Mouse (Mus musculus) thymus, postnatal 25 days (tissue): ENCODE results near the gene Spg11.
A peak's percentile ranks its signal among the peaks of the same experiment; 100 is the strongest.

Experiments used
- DNase-seq: peaks from one replicate; pipeline ENCODE4 v3.0.0; 2022

Spg11 gene

DNA sequence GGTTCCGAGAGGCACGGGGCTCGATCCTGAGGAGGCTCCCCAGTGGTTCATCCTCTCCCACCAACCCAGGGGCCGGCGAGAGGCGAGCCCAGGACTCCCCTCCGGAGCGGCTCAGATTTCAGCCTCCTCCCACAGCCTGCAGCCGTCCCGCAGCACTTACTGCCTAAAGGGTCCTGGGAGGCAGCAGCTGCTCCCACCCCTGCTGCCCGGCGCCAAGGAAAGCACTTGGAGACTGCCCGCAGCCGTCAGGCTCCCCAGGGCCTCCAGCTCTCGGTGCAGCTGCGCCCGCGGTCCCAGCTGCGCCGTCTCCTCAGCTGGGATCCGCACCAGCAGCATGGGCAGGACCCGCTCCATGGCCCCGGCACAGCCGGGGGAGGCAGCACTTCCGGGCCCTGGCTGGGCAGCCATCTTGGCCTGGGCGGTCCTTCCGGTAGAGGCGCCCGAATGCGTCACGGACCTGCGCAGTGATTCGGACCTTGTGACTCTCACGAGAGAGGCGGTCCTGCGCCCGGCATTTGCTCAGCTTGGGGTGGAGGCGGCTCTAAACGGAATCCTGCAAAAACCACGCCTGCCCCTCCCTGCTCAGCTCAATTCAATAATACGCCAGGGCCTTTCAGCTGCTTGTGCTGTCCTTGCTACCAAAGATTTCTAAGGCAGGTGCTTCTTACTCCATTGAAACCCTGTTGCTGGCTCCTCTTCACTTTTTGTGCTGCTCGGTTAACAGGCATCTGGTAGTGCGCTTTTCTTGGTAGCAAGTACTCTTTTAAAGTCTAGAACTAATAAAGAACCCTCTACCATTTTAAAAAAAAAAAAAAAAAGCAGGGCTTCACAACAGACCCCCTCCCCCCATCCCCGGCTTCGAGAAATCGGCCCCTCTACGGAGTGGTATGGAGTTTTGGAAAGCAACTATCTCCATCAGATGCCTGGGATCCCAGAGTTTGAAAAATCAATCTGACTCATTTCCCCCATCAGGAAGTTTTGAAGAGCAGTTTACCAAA lies at the start of gene Spg11:
Spg11 (minus strand) TSS at position 426 of the 998 bp plus-strand sequence.
- DNase-seq: peak; percentile 97

DNA sequence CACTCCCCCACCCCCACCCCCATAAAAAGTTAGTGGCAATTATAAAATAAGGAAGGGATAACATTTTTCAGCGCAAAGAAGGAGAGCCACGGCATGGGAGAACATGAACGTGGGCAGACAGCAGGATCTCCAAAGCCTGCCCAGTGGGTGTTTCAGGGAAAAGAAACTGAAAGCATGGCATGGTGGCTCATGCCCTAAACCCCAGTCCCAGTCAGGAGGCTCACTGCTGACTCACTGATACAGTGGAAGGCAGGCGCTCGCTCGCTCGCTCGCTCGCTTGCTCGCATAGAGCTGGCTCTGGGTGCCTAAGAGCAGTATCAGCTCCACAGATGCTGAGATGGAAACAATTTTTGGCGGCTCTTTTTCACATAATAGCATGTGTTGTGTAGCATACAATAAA lies 46.1 kb upstream of the Spg11 start:
- no peak for DNase-seq

GRCm38 (mm10) chr2:122163430-122164195 lies 45.4 kb upstream of the Spg11 start:
- no peak for DNase-seq

DNA sequence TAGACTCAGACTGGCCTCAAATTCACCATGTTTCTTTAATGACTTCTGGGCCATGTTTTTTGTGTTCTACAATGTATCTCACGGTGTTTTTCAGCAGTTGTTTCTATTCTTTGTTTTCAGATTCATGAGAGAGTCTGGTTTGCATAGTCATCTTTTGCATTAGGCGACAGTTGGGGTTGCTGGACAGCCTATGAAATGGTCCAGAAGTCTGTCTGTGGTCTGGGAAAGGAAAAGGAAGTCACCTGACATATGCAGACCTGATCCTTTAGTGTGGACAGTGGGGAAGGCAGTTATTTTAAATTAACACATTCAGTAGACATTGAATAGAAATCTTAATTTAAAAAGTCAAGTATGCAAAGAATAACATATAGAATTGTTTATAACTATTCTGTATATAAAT lies 44.3 kb upstream of the Spg11 start:
- DNase-seq: no peak

DNA sequence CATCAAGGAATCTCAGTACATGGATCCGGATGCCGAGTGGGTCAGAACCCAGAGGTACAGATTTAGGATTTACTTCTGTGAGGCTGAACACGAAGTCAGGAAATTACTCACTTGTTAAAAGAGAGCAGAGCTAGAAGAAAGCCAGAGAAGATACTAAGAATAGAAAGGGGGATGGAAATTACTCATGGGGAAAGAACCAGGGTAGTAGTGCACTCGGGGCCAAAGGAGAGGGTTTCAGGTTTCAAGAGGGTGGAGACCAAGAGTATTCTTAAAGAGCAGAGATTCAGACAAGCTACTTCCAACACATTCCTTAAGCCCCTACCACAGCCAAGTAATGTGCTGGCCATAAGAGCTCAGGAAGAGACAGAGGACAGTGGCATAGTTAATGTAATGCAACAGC lies 43.4 kb upstream of the Spg11 start:
- no peak for DNase-seq

DNA sequence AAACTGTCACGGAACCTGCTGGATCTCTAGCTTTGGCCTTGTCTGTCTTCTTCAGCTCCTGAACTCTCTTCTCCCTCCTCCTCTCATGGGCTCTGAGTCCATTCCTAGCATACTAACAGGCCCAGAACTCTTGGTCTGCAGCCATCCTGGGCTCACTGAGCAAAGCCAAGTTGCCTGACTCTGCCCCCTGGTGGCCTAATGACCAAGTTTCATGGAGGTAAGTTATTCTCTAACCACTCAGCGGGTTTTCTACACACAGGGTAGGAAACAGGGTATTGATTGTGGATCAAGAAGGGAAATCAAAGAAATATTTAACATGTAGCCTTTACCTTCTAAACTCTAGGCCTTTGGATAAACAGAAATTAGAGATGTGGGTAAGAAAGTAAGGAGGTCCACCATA lies 42.5 kb upstream of the Spg11 start, which contains the start of gene Trim69:
Trim69 (plus strand) TSS at position 21 of the 400 bp plus-strand sequence.
- peak; percentile 83 for DNase-seq

DNA sequence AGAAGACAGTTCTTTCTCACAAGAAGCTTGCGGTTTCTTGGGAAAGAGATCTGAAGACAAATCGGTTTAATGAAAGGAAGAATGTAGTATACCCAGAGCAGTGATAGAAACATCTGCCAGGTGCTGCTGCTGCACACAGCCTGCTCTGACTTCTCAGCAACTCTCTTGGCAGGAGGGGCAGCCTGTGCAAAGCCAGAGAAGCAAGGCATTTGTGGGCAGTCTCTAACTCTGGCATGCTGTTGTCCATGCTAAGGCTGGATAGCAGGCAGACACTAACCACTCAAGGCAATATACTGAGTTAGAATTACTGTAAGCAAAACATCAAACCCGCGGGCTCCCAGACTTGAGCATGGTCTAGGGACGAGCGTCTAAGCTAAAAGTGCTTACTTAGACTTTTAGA lies 41.5 kb upstream of the Spg11 start:
- peak; percentile 40 for DNase-seq

DNA sequence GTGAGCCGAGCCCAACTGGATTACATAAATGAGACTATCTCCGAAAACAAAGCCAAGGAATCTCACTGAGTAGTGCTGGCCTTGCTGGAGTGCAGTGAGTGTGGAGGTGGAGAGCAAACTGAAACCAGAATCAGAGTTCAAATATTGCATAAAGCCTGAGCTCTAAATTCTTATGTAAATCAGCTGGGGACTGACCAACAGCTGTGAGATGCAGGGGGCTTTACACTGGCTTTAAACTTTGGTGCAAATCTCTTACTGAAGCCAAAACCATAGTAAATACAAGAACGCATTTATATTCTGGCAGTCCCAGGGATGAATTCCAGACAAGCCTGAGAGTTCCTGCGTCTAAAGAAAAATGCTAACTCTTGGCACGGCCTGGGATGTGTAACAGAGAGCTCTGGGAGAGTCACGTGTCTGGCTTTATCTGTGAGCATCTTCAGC lies 40.2 kb upstream of the Spg11 start:
- DNase-seq: no peak

GRCm38 (mm10) chr2:122157561-122157960 lies 39.4 kb upstream of the Spg11 start:
- no peak for DNase-seq

DNA sequence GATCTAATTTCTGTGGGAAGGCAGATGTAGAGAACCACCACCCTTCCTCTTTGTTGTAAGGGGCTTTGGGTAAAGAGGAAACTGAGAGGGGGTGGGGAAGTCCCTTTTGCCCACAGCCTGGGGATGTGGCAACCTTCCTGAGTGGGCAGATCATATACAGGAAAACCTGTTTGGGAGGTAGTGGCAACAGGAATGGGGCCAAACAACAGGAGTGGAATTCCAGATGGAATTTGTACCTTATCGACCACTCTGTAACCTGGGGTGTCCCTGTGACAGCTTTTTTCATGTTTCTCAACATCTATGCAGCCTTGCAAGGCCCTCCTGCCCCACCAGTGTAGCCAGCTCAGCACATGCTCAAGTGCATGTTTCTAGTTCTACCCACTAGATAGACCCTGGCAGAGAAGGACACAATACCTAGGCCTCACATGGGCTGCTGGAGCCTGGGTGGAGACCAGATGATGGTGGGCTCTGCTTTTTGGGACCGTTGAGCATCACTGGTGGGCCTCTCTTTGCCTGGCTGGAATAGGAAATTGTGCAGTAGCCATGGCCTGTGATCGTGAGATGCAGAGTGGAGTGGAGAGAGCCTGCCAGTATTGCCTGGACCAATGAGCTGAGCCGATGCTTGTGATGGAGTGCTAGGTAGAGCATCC lies 38.0 kb upstream of the Spg11 start:
- DNase-seq: no peak

GRCm38 (mm10) chr2:122155292-122155691 lies 37.1 kb upstream of the Spg11 start:
- no peak for DNase-seq

DNA sequence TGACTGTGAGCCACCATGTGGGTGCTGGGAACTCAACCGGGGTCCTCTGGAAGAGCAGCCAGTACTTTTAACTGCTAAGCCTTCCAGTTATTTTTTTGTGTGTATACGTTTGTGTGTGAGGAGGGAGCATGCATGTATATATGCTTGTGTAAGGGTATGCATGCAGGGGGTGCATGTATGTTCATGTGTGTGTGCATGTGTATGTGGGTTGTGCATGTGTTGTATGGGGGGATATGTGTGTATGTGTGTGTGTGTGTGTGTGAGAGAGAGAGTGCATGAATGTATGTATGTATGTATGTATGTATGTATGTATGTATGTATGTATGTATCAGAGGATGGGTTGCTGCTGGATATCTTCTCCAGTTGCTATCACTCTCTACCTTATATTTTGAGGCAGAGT lies 36.3 kb upstream of the Spg11 start:
- DNase-seq: no peak

- no peak for DNase-seq
Measured at GRCm38 (mm10) chr2:122153681-122154365, 35.6 kb upstream of the Spg11 start.

DNA sequence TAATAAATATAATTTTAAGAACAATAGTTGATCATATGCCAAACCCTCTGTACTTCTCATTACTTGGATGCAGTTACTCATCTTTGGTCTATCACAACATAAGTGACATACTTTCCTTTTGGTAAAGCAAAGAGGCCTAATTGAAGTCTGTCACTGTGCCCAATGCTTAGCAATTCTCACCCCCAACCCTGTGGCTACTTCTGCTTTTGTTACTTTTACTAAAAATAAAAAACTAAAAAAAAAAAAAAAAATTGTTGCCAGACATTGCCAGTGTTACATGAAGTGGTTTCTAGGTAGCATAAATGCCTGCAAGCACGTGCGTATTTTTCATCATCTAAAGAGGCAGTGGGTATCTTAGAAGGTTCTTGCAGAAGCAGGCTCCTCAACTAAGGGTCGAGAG lies 34.7 kb upstream of the Spg11 start:
- no peak for DNase-seq

DNA sequence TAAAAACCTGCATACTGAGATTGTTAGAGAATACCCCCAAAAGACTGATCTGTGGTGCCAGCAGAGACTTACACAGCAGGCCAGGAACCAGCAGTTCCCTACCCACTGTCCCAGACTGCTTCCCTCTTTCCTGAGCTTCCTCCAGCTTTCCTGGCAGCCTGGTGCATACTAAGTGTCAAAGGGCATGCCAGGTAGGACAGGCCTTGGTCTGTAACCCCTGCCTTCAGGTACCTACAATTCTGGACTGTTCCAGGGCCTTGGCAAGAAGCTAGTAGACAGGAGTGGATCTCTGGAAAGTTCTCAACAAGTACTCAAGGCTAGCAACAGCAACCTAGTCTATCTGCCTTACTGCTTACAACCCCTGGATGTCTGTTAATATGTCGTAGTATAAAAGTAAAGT lies 33.0 kb upstream of the Spg11 start:
- DNase-seq: no peak

DNA sequence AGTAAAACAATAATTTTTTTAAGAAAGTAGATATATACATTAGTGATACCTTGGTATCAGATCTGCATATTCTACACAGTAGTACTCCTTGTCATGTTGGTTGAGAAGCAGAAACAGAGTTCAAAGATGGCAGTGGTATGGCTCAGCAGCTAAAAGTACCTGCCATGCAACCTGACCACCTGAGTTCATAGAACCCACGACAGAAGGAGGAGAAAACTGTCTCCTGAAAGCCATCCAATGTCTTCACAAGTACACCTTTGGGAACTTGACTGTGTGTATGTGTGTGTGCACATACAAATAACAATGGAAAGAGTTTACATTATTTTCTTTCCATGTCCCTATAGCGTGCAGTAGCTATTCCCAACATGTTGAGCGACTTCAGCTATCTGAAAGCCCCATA lies 31.5 kb upstream of the Spg11 start:
- no peak for DNase-seq

DNA sequence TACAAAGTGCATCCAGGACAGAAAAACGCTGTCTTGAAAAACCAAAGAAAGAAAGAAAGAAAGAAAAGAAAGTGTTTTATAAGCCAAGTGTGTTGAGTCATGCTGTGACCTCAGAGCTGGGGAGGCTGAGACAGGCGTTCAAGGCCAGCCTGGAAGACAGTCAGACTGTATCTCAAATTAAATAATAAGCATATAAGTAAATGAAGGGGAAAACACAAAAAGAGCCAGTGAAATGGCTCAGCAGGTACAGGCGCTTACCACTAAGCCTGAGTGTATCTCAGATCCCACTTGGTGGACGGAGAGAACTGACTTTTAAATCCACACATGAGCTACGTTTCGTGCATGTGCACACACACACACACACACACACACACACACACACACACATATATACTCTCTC lies 31.1 kb upstream of the Spg11 start:
- DNase-seq: no peak

DNA sequence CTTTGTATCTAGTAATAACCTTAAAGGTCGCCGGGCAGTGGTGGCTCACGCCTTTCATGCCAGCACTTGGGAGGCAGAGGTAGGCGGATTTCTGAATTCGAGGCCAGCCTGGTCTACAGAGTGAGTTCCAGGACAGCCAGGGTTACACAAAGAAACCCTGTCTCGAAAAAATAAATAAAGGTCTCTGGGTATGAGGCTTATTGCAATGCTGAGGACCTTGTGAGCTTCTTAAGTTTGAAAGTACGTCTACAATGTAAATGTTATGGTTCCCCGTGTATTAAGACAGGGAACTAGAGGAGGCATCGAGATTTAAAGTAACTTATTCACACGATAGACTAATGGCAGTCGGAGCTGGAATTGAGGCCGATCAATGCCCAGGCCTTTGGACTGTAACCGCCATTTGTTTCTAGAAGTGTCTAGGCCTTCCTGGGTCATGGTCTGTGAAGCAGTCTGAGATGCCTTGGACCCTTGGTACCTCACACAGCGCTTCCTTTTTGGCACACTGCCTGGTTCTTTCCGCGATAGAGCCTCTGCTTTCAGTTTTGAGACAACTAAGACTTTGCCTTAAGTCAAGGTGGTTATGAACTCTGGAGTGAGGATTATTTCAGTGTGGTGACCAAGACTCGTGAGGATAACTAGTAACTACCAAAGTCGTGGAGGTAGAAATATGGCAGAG lies 30.2 kb upstream of the Spg11 start:
- DNase-seq: peak; percentile 73

- DNase-seq: peak; percentile 95
Measured at GRCm38 (mm10) chr2:122147508-122148241, 29.5 kb upstream of the Spg11 start, which contains the start of gene B2m. B2m (plus strand) TSS chr2:122147686.

DNA sequence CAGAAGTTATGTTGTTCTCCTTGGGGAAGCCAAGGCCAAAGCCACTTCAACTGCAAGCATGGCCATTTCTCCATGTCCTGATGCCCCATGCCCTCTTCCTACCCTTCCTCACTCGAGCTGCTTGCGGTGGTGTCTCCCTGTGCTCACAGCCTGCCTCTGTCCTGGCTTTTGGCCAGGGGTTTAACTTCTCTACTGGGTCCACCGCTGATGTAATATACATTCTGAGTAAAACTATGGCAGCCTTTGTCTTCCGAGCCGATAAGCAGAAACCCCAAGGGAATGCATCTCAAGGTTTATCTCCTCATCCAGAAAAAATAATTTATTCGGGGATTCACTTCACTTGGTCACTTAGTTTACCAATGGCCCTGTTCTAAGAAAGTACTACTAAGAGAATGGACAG lies 28.5 kb upstream of the Spg11 start:
- no peak for DNase-seq

DNA sequence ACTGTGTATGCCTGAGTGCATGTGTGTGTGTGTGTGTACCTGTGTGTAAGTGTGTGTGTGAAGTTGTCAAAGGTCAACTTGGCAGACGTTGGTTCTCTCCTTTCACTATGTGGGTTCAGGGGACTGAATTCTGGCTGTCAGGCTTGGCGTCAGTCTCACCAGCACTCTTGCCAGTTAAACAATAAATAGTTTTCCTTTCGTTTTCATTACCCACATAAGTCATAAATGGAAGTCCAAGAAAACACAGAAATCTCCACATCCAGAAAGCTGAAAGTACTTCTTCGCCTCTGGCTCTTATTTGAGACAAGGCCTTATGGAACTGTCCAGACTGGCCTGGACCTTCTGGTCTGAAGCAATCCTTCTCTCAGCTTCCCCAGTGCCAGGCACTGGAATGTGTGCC lies 27.6 kb upstream of the Spg11 start:
- DNase-seq: no peak
